Mouse (Mus musculus) thymus, adult 2 months (tissue): ENCODE data around the gene Gm17490.

Experiments
- CTCF ChIP-seq: fragments of 200-500 bp; IDR thresholded peaks from 2 replicates; pipeline ENCODE4 v1.5.1; 2012; ENCODE audit warnings: mild to moderate bottlenecking, control low read depth, low read length, moderate library complexity, borderline replicate concordance; ENCODE audit not compliant: control insufficient read depth, poor library complexity, insufficient read depth; ENCODE audit errors: extremely low read depth
- POLR2A ChIP-seq: fragments of 200-500 bp; IDR thresholded peaks from 2 replicates; pipeline ENCODE4 v1.6.1; 2012; ENCODE audit warnings: mild to moderate bottlenecking, low read length, control low read depth, moderate library complexity; ENCODE audit not compliant: control insufficient read depth, poor library complexity, insufficient read depth; ENCODE audit errors: extremely low read depth

- TF ChIP-seq POLR2A, result no peak
- TF ChIP-seq CTCF, result no peak
Measured at GRCm38 (mm10) chr2:11623726-11624125, 2.3 kb downstream of the Gm17490 start.
